Mouse (Mus musculus): ENCODE measurements around the gene Lyrm7.

- TF ChIP-seq EP300 (IDR thresholded peaks at IDR 0.05; ENCODE audit: insufficient read depth, low read depth, low read length) (peak; percentile 82; the same call in 1 of the 2 replicates), CTCF (IDR thresholded peaks at IDR 0.05) (no peak), POLR2A (IDR thresholded peaks at IDR 0.05; ENCODE audit: insufficient read depth, low read depth, low read length) (0 out of 2 replicates have a peak, but pooled peaks have one; percentile 29)
Measured at GRCm38 (mm10) chr11:54884937-54885336, 24.2 kb upstream of the Lyrm7 start.
